Mouse (Mus musculus) R1 (cell line): ENCODE data around the gene Olfr823.
A peak's percentile ranks its signal among the peaks of the same experiment; 100 is the strongest.
"Not testable (repeated sequence)": the region's sequence is repeated elsewhere in the genome, so short reads cannot be mapped to it uniquely, and the experiment has no call there.

Experiments
- DNase-seq: peaks from one replicate; pipeline ENCODE4 v3.0.0-alpha.2; 2018; ENCODE audit warnings: low read depth, low spot score

Gene Olfr823

DNA sequence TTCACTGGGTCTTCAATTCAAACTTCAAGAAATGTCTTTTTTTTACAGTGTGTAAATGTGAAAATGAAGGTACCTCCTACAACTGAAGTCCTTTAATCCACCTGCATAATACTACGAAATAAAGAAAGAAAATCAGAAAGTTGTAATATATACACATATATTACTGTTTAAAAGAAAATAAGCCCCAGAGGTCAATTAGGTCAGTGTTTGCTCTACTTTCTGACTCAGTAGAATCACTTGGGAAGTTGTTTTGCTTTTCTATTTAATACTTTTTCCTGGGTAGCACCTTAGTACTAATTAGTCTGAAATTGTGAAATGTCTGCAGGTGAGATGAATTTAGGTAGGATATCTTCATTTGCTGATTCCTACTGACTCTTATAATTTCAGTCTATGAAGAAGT, at the start of gene Olfr823:
TSS of gene Olfr823 (minus strand) at position 101 of the 400 bp plus-strand sequence.
- not testable (repeated sequence) for DNase-seq

DNA sequence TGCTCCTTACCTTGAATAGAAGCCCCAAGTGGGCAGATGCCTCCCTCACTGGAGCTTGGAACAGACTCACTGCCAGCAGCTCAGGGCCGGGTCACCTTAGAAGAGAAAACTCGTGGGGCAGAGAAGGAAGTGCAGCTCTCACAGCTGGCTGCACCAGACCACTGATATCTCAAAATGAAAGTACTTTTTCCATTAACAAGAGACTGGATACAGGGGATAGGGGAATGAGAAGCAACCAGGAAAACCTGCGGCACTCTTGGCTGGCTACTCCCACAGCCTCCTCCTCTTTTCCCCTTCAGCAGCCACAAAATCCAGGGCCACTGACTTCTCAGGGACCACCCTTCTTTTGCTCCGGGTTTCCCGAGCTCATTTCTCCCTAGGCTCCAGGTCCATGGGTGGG, 28.9 kb upstream of the Olfr823 start:
- no peak for DNase-seq

DNA sequence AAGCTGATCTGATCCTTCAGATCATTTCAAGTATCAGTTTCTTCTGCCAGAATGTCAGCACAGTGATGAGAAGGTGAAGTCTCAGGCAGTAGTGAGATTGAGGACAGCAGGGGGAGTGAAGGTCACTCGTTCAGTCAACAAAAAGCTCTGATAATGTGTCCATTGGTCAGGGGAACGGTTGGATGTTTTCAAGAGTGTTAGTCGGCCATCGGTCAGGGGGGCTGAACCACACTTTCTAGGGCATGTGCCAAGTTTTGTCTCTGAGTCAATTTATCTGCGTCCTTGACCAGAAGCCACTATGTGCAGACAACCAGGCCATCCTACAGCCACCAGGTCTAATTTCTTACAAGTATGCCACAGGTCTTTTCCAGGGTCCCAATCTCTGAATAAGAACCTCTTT, 27.3 kb upstream of the Olfr823 start:
- not testable (repeated sequence) for DNase-seq

DNA sequence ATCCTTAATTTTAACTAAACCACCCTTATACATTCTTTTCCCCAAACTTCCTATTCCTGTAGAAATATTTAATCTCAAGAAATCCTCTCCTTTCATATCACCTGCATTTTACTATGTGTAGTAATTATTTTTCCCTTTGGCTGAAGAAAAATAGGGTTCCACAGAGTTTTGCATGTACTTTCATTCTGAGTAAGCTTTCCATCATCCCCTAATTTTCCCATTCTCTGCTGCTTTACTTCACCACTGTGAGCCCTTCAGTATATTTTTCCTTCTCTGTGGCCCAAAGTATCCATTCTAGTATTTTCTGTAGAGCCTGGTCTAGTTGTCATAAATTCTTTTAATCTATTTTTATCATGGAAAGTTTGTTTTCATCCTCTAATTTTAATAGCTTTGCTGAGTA, 19.6 kb upstream of the Olfr823 start:
- no peak for DNase-seq

DNA sequence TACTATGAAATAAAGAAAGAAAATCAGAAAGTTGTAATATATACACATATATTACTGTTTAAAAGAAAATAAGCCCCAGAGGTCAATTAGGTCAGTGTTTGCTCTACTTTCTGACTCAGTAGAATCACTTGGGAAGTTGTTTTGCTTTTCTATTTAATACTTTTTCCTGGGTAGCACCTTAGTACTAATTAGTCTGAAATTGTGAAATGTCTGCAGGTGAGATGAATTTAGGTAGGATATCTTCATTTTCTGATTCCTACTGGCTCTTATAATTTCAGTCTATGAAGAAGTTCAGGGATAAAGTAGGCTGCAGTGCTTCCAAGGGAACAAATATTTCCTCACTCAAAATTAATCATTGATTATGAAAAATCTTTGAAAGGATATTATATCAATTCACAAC, 14.7 kb upstream of the Olfr823 start, which contains the start of gene Olfr824:
TSS of gene Olfr824 (minus strand) at position 101 of the 400 bp plus-strand sequence.
- not testable (repeated sequence) for DNase-seq

DNA sequence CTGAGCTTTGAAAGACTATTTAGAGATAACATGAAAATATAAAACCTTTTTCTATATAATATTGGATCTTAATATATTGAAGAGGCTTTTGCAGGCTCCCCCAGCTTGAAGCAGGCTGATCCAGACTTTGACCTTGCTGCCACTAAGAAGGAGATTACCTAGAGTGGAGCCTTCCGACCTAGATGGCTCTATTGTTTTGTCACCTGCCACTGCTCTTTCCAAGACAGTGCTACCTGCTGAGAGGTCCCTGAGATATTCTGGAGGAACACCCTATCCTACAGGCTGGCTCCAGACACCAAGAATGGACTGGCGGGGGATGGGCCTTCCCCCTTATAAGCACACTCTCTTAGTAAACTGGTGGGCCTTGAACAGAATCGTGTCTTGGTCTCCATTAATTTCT, 862 bp upstream of the Olfr823 start:
- DNase-seq = peak; percentile 70

DNA sequence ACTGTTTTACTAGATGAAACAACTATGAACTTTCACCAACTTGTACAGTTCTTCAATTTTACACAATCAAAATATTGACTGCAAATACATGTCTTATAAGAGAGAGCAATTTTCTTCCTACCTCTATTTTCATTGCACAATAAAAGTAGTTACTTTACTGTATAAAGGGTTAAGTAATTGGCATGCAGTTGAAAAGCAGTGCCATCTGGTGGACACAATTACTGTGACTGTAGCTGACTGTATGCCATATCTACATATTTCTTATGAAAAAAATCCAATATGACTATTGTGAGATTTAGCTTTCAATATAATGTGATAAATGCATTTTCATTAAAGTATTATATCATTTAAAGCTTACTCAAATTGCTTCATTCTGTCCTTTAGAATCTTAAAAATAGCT, 19.1 kb downstream of the Olfr823 start:
- DNase-seq = peak; percentile 14

DNA sequence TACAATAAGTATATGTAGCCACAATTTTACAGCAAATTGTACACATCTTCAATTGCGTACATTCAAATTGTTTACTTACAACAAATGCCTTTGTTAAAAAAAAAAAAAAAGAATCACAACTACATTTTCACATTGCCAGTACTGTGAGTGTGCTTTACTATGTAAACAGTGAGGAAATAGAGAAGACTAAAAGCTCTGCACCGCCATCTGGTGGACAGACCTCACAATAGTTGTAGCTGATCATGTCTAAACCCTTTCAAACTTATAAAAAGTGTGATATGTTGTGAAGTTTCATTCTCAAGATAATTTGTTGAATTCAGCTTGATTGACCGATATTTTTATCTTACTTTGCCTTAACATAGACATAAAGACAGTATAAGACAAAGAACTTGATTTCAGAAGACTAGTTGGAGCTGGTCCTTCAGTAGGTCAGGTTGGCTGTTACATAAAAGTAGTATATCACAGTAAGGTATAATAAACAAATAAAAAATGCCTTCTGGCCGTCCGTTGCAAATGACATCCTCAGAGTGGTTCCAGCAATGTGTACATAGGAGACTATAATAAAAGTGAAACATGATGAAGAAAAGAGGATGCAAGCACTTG, 22.2 kb downstream of the Olfr823 start:
- peak; percentile 68 for DNase-seq

DNA sequence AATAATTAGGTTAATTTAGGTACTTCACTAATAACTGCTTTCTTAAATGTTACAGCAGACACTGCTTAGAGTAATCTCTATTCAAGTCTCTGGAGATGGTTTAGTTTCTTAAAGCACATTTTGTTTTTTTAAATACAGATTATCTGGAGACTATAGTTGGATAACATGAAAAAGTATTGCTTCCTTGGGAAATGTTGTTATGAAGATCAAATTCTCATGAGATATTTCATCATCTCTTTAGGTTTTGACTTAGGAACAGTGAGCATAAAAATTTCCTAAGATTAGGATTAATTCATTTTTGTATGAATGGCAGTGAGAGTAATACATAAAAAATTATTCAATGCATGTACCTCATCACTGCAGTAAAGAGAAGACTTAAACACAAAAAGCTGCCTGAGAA, 44.3 kb downstream of the Olfr823 start, which contains the start of gene Olfr822:
TSS of gene Olfr822 (plus strand) at position 301 of the 400 bp plus-strand sequence.
- no peak for DNase-seq
